Mouse (Mus musculus): Measurements from ENCODE around the gene Vps35. TPM values are rescaled to one million over a fixed set of nuclear protein-coding genes. Genes with fewer than 3 reads are reported as not detected.

The Vps35 gene
- polyA plus RNA-seq, 1 experiment from 2014 or later = 103 TPM

Other genes starting within 250 kb of the Vps35 start
- 15.4 and 22.2 TPM in 2 replicates for gene Fbxw9, start 239.7 kb downstream of the Vps35 start, polyA plus RNA-seq (2015; fragmentation: Nextera tagmentation; extraction: Ambion mirVana)
- gene Gm5741, start 231.8 kb downstream of the Vps35 start, polyA plus RNA-seq (2015; fragmentation: Nextera tagmentation; extraction: Ambion mirVana) = not detected in 2 replicates
- gene Dhps, start 228.0 kb downstream of the Vps35 start, polyA plus RNA-seq (2015; fragmentation: Nextera tagmentation; extraction: Ambion mirVana) = 46.1 and 52.8 TPM in 2 replicates
- gene Wdr83os, start 219.1 kb downstream of the Vps35 start, polyA plus RNA-seq (2015; fragmentation: Nextera tagmentation; extraction: Ambion mirVana) = 106 and 110 TPM in 2 replicates
- 33.1 and 40.8 TPM in 2 replicates for gene Wdr83, start 218.5 kb downstream of the Vps35 start, polyA plus RNA-seq (2015; fragmentation: Nextera tagmentation; extraction: Ambion mirVana)
- gene Man2b1, start 216.5 kb downstream of the Vps35 start, polyA plus RNA-seq (2015; fragmentation: Nextera tagmentation; extraction: Ambion mirVana) = 30.6 and 41.2 TPM in 2 replicates
- 0.81 and 1.5 TPM in 2 replicates for gene Zfp791, start 176.7 kb downstream of the Vps35 start, polyA plus RNA-seq (2015; fragmentation: Nextera tagmentation; extraction: Ambion mirVana)
- not detected in 2 replicates for gene Cks1brt, start 147.9 kb downstream of the Vps35 start, polyA plus RNA-seq (2015; fragmentation: Nextera tagmentation; extraction: Ambion mirVana)
- not detected in 2 replicates for gene Olfr371, start 73.8 kb downstream of the Vps35 start, polyA plus RNA-seq (2015; fragmentation: Nextera tagmentation; extraction: Ambion mirVana)
- gene Orc6, start 170 bp downstream of the Vps35 start, polyA plus RNA-seq (2015; fragmentation: Nextera tagmentation; extraction: Ambion mirVana) = 48.1 and 56.1 TPM in 2 replicates
- 214 and 224 TPM in 2 replicates for gene Mylk3, start 86.5 kb upstream of the Vps35 start, polyA plus RNA-seq (2015; fragmentation: Nextera tagmentation; extraction: Ambion mirVana)
- 50.6 and 63.7 TPM in 2 replicates for gene 4921524J17Rik, start 133.0 kb upstream of the Vps35 start, polyA plus RNA-seq (2015; fragmentation: Nextera tagmentation; extraction: Ambion mirVana)
- gene Gpt2, start 192.8 kb upstream of the Vps35 start, polyA plus RNA-seq (2015; fragmentation: Nextera tagmentation; extraction: Ambion mirVana) = 5.5 and 8.3 TPM in 2 replicates